Mouse (Mus musculus): ENCODE measurements around the gene Tor2a. TPM values are rescaled to one million over a fixed set of nuclear protein-coding genes. Genes with fewer than 3 reads are reported as not detected.

Gene Tor2a
- polyA plus RNA-seq, 1 experiment from 2014 or later, result 60.2 TPM

DNA sequence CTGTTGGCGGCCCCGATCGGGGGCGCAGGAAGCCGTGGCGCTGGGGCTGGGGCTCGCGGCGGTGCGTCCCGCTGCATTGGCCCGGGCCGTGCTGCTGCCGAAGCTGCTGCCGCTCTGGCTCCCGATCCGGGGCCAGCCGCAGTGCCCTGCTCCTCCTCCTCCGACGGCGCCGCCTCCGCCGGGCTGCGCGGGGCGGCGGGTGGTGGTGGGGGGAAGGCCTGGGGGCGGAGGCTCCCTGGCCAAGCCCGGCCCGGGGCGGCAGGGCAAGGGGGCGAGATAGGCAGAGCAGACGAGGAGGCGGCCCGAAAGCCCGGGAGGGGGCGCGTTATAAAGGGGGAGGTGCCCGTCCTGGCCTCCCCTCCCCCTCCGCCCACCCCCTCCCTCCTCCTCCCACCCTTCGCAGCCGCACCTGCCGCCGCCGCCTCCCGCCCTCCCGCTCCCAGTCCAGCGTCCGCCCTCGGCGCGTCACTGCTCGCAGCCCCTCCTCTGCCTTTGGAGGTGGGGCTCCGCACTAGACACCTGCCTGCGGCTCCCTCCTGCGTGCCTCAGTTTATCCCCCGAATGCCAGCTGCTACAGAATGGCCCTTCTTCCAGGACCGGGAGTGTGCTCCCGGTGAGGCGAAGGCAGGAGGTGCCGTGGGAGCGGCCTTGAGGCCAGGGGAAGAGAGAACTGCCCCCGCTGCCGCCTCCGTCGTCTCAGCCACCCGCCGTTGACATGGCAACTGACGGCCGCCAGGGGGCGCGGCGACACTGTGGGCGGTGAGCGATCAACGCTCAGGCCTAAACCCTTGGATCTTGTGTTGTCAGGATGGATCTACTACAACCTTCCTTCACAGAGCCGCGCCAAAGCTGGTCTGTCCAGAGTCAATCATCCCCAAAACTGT lies 43.9 kb upstream of the Tor2a start, which contains the start of gene Cdk9:
Gene Cdk9 (minus strand): TSS at position 143 of the 884 bp plus-strand sequence.
- DNase-seq (ENCODE audit: low spot score) (peak; percentile 92), ATAC-seq (ENCODE audit: insufficient number of reproducible peaks, low FRiP score, low TSS enrichment, low read depth) (peak; percentile 78)
- peak within 1 kb of the TSS; percentile 85 for H3K4me3 ChIP-seq (ENCODE audit: low read depth, low read length)
- peaks cover 13% of the 10 kb centered on the region; the same call in 1 of the 2 replicates for H3K4me1 ChIP-seq (ENCODE audit: control insufficient read depth, insufficient read depth, low read length)
- H3K4me2 ChIP-seq (ENCODE audit: low read depth, severe bottlenecking), result peak within 1 kb of the TSS; percentile 77
- H3K9me3 ChIP-seq (ENCODE audit: control insufficient read depth, low read length), result no peaks in the 10 kb centered on the region; the same call in 1 of the 2 replicates
- under 1% methylated on average over 48 of the region's 79 CpGs for WGBS
- H3K36me3 ChIP-seq (ENCODE audit: control insufficient read depth, insufficient read depth, low read length), result peaks cover 15% of the 10 kb centered on the region; the same call in 1 of the 2 replicates
- no peaks in the 10 kb centered on the region for H3K27me3 ChIP-seq (ENCODE audit: control insufficient read depth, insufficient read depth, low read length)
- peak within 1 kb of the TSS; percentile 92 for H3K27ac ChIP-seq (replicated peaks; ENCODE audit: low read depth, low read length)
- peak within 1 kb of the TSS; percentile 78 for H3K9ac ChIP-seq (ENCODE audit: low read length)

DNA sequence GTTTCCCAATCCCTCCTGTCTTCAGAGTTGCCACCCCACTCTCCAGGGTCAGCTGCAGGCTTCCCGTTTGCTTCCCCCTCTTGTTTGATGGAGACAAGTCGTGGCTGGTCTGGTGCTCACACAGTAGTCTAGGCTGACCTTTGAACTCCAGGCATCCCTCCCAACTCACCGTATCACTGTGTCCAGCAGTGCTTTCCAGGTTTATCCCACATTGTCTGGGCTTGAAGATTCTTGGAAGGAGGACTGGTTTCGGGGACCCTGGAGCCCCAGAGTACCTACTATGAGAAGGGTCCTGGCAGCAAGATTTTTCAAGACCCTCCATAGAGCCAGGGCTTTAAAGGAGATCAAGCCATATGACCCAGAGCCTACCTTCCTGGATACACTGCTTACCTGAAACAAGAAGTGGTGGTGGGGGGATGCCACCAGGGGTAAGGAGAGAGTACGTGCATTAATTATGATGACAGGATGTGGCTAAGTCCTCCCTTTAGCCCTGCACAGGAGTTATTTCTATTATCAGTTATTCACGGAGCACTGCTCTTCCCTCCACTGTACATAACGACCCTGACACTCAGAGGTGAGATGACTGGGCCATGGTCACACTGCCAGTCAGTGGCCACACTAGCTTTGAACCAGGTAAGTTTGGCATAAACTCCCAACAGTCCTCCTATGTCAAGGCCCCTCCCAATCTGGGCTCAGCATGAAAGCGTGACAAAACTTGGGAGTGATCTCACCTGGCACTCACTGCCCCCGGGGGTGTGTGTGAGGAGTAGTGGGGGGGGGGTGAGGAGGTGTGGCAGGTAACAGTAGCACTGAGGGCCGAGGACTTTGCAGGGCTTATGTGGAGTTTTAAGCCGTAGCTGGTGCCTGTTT lies 42.7 kb upstream of the Tor2a start:
- H3K27ac ChIP-seq (replicated peaks; ENCODE audit: low read depth, low read length), result no peak overlapping the region
- ATAC-seq (ENCODE audit: insufficient number of reproducible peaks, low FRiP score, low TSS enrichment, low read depth), result no peak

GRCm38 (mm10) chr2:32714987-32715425 lies 42.0 kb upstream of the Tor2a start:
- Histone ChIP-seq H3K4me3 (ENCODE audit: low read depth, low read length) (no peak overlapping the region), H3K4me1 (ENCODE audit: control insufficient read depth, insufficient read depth, low read length) (peaks cover 13% of the 10 kb centered on the region; the same call in 1 of the 2 replicates), H3K27ac (replicated peaks; ENCODE audit: low read depth, low read length) (no peak overlapping the region), H3K9me3 (ENCODE audit: control insufficient read depth, low read length) (no peaks in the 10 kb centered on the region; the same call in 1 of the 2 replicates), H3K27me3 (ENCODE audit: control insufficient read depth, insufficient read depth, low read length) (no peaks in the 10 kb centered on the region), H3K36me3 (ENCODE audit: control insufficient read depth, insufficient read depth, low read length) (peaks cover 2% of the 10 kb centered on the region; the same call in 1 of the 2 replicates), H3K9ac (ENCODE audit: low read length) (no peak overlapping the region), H3K4me2 (ENCODE audit: low read depth, severe bottlenecking) (no peak overlapping the region)
- 56% methylated on average over 4 of the region's 4 CpGs for WGBS
- ATAC-seq (ENCODE audit: insufficient number of reproducible peaks, low FRiP score, low TSS enrichment, low read depth) (no peak), DNase-seq (ENCODE audit: low spot score) (no peak)

More for the DNA sequence above, 42.7 kb upstream of the Tor2a start:
- no peak for DNase-seq (ENCODE audit: low spot score)
- Histone ChIP-seq H3K4me1 (ENCODE audit: control insufficient read depth, insufficient read depth, low read length) (peaks cover 13% of the 10 kb centered on the region; the same call in 1 of the 2 replicates), H3K27me3 (ENCODE audit: control insufficient read depth, insufficient read depth, low read length) (no peaks in the 10 kb centered on the region), H3K36me3 (ENCODE audit: control insufficient read depth, insufficient read depth, low read length) (peaks cover 8% of the 10 kb centered on the region; the same call in 1 of the 2 replicates), H3K4me3 (ENCODE audit: low read depth, low read length) (no peak overlapping the region), H3K9ac (ENCODE audit: low read length) (no peak overlapping the region), H3K9me3 (ENCODE audit: control insufficient read depth, low read length) (no peaks in the 10 kb centered on the region; the same call in 1 of the 2 replicates), H3K4me2 (ENCODE audit: low read depth, severe bottlenecking) (no peak overlapping the region)
- WGBS, result 52% methylated on average over 11 of the region's 11 CpGs

DNA sequence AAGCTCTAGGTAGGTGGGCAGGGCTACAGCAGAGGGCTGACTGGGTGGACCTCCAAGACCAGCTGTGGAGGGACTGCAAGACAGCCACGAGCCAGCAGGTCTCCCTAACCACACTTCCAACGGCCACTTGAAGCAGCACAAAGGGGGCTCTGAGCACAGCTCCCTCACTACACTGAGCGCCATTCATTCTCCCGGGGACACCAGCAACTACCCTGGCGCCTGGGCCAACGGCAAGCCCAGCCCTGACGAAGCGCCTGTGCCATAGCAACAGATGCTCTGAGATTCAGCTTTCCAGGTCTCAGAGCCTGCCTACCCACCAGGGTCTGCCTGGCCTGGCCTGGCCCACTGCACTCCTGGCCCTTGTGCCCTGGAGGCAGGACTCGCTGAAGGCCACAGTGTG lies 38.3 kb upstream of the Tor2a start:
- Histone ChIP-seq H3K27ac (replicated peaks; ENCODE audit: low read depth, low read length) (0 out of 2 replicates have a peak overlapping the region, but pooled peaks have one; percentile 22), H3K4me2 (ENCODE audit: low read depth, severe bottlenecking) (no peak overlapping the region), H3K4me1 (ENCODE audit: control insufficient read depth, insufficient read depth, low read length) (peaks cover 10% of the 10 kb centered on the region; the same call in 1 of the 2 replicates), H3K36me3 (ENCODE audit: control insufficient read depth, insufficient read depth, low read length) (no peaks in the 10 kb centered on the region), H3K27me3 (ENCODE audit: control insufficient read depth, insufficient read depth, low read length) (no peaks in the 10 kb centered on the region), H3K4me3 (ENCODE audit: low read depth, low read length) (no peak overlapping the region), H3K9me3 (ENCODE audit: control insufficient read depth, low read length) (no peaks in the 10 kb centered on the region; the same call in 1 of the 2 replicates), H3K9ac (ENCODE audit: low read length) (no peak overlapping the region)
- no peak for DNase-seq (ENCODE audit: low spot score)
- ATAC-seq (ENCODE audit: insufficient number of reproducible peaks, low FRiP score, low TSS enrichment, low read depth), result no peak
- WGBS, result 59% methylated on average over 9 of the region's 9 CpGs

GRCm38 (mm10) chr2:32720053-32720452 lies 37.0 kb upstream of the Tor2a start:
- DNase-seq (ENCODE audit: low spot score) (no peak), ATAC-seq (ENCODE audit: insufficient number of reproducible peaks, low FRiP score, low TSS enrichment, low read depth) (no peak)
- no peak overlapping the region for H3K4me2 ChIP-seq (ENCODE audit: low read depth, severe bottlenecking)
- no peak overlapping the region for H3K27ac ChIP-seq (replicated peaks; ENCODE audit: low read depth, low read length)
- H3K36me3 ChIP-seq (ENCODE audit: control insufficient read depth, insufficient read depth, low read length), result no peaks in the 10 kb centered on the region
- no peaks in the 10 kb centered on the region; the same call in 1 of the 2 replicates for H3K9me3 ChIP-seq (ENCODE audit: control insufficient read depth, low read length)
- WGBS, result 93% methylated on average over 3 of the region's 3 CpGs
- H3K4me1 ChIP-seq (ENCODE audit: control insufficient read depth, insufficient read depth, low read length), result peaks cover 5% of the 10 kb centered on the region; the same call in 1 of the 2 replicates
- no peaks in the 10 kb centered on the region for H3K27me3 ChIP-seq (ENCODE audit: control insufficient read depth, insufficient read depth, low read length)
- H3K4me3 ChIP-seq (ENCODE audit: low read depth, low read length), result no peak overlapping the region
- no peak overlapping the region for H3K9ac ChIP-seq (ENCODE audit: low read length)

GRCm38 (mm10) chr2:32720681-32721229 lies 36.3 kb upstream of the Tor2a start, which contains the start of gene Sh2d3c:
Gene Sh2d3c, plus strand, starts transcription at chr2:32721055.
- DNase-seq (ENCODE audit: low spot score) (no peak), ATAC-seq (ENCODE audit: insufficient number of reproducible peaks, low FRiP score, low TSS enrichment, low read depth) (no peak)
- no peaks in the 10 kb centered on the region for H3K36me3 ChIP-seq (ENCODE audit: control insufficient read depth, insufficient read depth, low read length)
- H3K27me3 ChIP-seq (ENCODE audit: control insufficient read depth, insufficient read depth, low read length), result no peaks in the 10 kb centered on the region
- H3K4me3 ChIP-seq (ENCODE audit: low read depth, low read length), result no peak within 1 kb of the TSS
- H3K27ac ChIP-seq (replicated peaks; ENCODE audit: low read depth, low read length), result no peak within 1 kb of the TSS
- 54% methylated on average over 8 of the region's 8 CpGs for WGBS
- H3K4me2 ChIP-seq (ENCODE audit: low read depth, severe bottlenecking), result no peak within 1 kb of the TSS
- peaks cover 5% of the 10 kb centered on the region; the same call in 1 of the 2 replicates for H3K4me1 ChIP-seq (ENCODE audit: control insufficient read depth, insufficient read depth, low read length)
- H3K9ac ChIP-seq (ENCODE audit: low read length), result 0 out of 2 replicates have a peak within 1 kb of the TSS, but pooled peaks have one; percentile 18
- H3K9me3 ChIP-seq (ENCODE audit: control insufficient read depth, low read length), result no peaks in the 10 kb centered on the region; the same call in 1 of the 2 replicates

- no peaks in the 10 kb centered on the region for H3K27me3 ChIP-seq (ENCODE audit: control insufficient read depth, insufficient read depth, low read length)
- H3K4me2 ChIP-seq (ENCODE audit: low read depth, severe bottlenecking), result no peak overlapping the region
- no peaks in the 10 kb centered on the region; the same call in 1 of the 2 replicates for H3K9me3 ChIP-seq (ENCODE audit: control insufficient read depth, low read length)
- H3K27ac ChIP-seq (replicated peaks; ENCODE audit: low read depth, low read length), result no peak overlapping the region
- peaks cover 5% of the 10 kb centered on the region; the same call in 1 of the 2 replicates for H3K4me1 ChIP-seq (ENCODE audit: control insufficient read depth, insufficient read depth, low read length)
- no peaks in the 10 kb centered on the region for H3K36me3 ChIP-seq (ENCODE audit: control insufficient read depth, insufficient read depth, low read length)
- 56% methylated on average over 6 of the region's 6 CpGs for WGBS
- ATAC-seq (ENCODE audit: insufficient number of reproducible peaks, low FRiP score, low TSS enrichment, low read depth), result no peak
- DNase-seq (ENCODE audit: low spot score), result no peak
- H3K4me3 ChIP-seq (ENCODE audit: low read depth, low read length), result no peak overlapping the region
- H3K9ac ChIP-seq (ENCODE audit: low read length), result no peak overlapping the region
These were observed 35.0 kb upstream of the Tor2a start for GRCm38 (mm10) chr2:32722046-32722445.
